Mouse (Mus musculus): ENCODE results near the gene Cfap298. TPM values are rescaled to one million over a fixed set of nuclear protein-coding genes. Genes with fewer than 3 reads are reported as not detected.

The Cfap298 gene
- polyA plus RNA-seq, 1 experiment = 17.7 TPM

- TF ChIP-seq POLR2A (IDR thresholded peaks at IDR 0.05; ENCODE audit: borderline replicate concordance, control insufficient read depth, low read depth, low read length) = no peak
- H3K4me1 ChIP-seq (ENCODE audit: control insufficient read depth, insufficient read depth, low read length) = no peaks in the 10 kb centered on the region
- 57% methylated on average over 5 of the region's 5 CpGs for WGBS
- H3K4me3 ChIP-seq (replicated peaks; ENCODE audit: control insufficient read depth, low read depth, low read length) = no peak overlapping the region
- no peak overlapping the region for H3K27ac ChIP-seq (ENCODE audit: control insufficient read depth, insufficient read depth, low read depth, low read length, poor library complexity)
These were observed 31.6 kb downstream of the Cfap298 start for GRCm38 (mm10) chr16:90903300-90903699.

DNA sequence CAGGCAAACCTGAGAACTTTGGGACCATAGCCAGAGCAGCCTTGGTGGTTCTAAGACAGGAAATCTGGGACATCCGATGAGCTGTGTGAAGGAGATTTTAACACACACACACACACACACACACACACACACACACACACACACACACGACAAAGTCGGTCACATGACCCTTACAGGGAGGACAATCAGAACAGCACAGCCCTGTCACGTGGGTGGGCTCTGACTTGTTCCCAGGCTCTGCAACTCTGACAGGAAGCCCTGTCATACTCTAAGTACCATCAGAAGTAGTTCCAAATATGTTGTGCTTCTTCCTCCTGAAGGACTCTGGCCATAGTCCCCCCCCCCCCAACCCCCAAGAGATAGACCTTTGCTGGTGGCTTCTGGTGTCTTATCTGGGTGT lies 33.5 kb downstream of the Cfap298 start:
- Histone ChIP-seq H3K27ac (ENCODE audit: control insufficient read depth, insufficient read depth, low read depth, low read length, poor library complexity) (no peak overlapping the region), H3K4me3 (replicated peaks; ENCODE audit: control insufficient read depth, low read depth, low read length) (no peak overlapping the region), H3K4me1 (ENCODE audit: control insufficient read depth, insufficient read depth, low read length) (no peaks in the 10 kb centered on the region)
- 34% methylated on average over 4 of the region's 4 CpGs for WGBS
- TF ChIP-seq POLR2A (IDR thresholded peaks at IDR 0.05; ENCODE audit: borderline replicate concordance, control insufficient read depth, low read depth, low read length) = no peak
- no peak for TF ChIP-seq CTCF (IDR thresholded peaks at IDR 0.05; ENCODE audit: control insufficient read depth, insufficient read depth, low read length)

GRCm38 (mm10) chr16:90899498-90899897 lies 35.4 kb downstream of the Cfap298 start:
- no peak for TF ChIP-seq POLR2A (IDR thresholded peaks at IDR 0.05; ENCODE audit: borderline replicate concordance, control insufficient read depth, low read depth, low read length)
- TF ChIP-seq CTCF (IDR thresholded peaks at IDR 0.05; ENCODE audit: control insufficient read depth, insufficient read depth, low read length) = no peak
- 76% methylated on average over 12 of the region's 12 CpGs for WGBS
- H3K4me1 ChIP-seq (ENCODE audit: control insufficient read depth, insufficient read depth, low read length) = no peaks in the 10 kb centered on the region
- H3K27ac ChIP-seq (ENCODE audit: control insufficient read depth, insufficient read depth, low read depth, low read length, poor library complexity) = no peak overlapping the region
- no peak overlapping the region for H3K4me3 ChIP-seq (replicated peaks; ENCODE audit: control insufficient read depth, low read depth, low read length)

GRCm38 (mm10) chr16:90897651-90898050 lies 37.3 kb downstream of the Cfap298 start:
- 85% methylated on average over 3 of the region's 3 CpGs for WGBS
- Histone ChIP-seq H3K4me3 (replicated peaks; ENCODE audit: control insufficient read depth, low read depth, low read length) (no peak overlapping the region), H3K4me1 (ENCODE audit: control insufficient read depth, insufficient read depth, low read length) (no peaks in the 10 kb centered on the region), H3K27ac (ENCODE audit: control insufficient read depth, insufficient read depth, low read depth, low read length, poor library complexity) (no peak overlapping the region)
- TF ChIP-seq CTCF (IDR thresholded peaks at IDR 0.05; ENCODE audit: control insufficient read depth, insufficient read depth, low read length) (no peak), POLR2A (IDR thresholded peaks at IDR 0.05; ENCODE audit: borderline replicate concordance, control insufficient read depth, low read depth, low read length) (no peak)

DNA sequence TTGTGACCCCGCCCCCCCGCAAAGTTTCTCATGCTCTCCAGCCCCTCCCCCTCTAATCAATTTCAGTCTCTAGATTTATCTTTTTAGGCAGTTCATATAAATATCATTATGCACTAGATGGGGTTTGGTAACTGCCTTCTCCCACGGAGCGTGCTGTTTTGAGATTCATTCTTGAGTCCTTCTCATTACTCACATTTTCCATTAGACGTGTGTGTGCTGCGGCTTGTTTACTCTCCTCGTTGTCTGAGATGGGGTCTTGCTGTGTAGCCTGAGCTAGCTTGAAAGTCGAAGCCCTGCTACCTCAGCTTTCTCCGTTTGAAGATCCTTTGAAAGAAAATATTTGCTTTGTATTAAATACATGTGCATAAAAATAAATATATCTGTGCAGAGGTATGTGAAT lies 41.1 kb downstream of the Cfap298 start:
- no peak overlapping the region for H3K4me3 ChIP-seq (replicated peaks; ENCODE audit: control insufficient read depth, low read depth, low read length)
- 70% methylated on average over 9 of the region's 9 CpGs for WGBS
- no peak overlapping the region for H3K27ac ChIP-seq (ENCODE audit: control insufficient read depth, insufficient read depth, low read depth, low read length, poor library complexity)
- TF ChIP-seq POLR2A (IDR thresholded peaks at IDR 0.05; ENCODE audit: borderline replicate concordance, control insufficient read depth, low read depth, low read length) (no peak), CTCF (IDR thresholded peaks at IDR 0.05; ENCODE audit: control insufficient read depth, insufficient read depth, low read length) (no peak)
- H3K4me1 ChIP-seq (ENCODE audit: control insufficient read depth, insufficient read depth, low read length) = no peaks in the 10 kb centered on the region

- TF ChIP-seq CTCF (IDR thresholded peaks at IDR 0.05; ENCODE audit: control insufficient read depth, insufficient read depth, low read length) = no peak
- no peak for TF ChIP-seq POLR2A (IDR thresholded peaks at IDR 0.05; ENCODE audit: borderline replicate concordance, control insufficient read depth, low read depth, low read length)
- 73% methylated on average over 7 of the region's 7 CpGs for WGBS
- Histone ChIP-seq H3K4me3 (replicated peaks; ENCODE audit: control insufficient read depth, low read depth, low read length) (no peak overlapping the region), H3K4me1 (ENCODE audit: control insufficient read depth, insufficient read depth, low read length) (no peaks in the 10 kb centered on the region), H3K27ac (ENCODE audit: control insufficient read depth, insufficient read depth, low read depth, low read length, poor library complexity) (no peak overlapping the region)
These were observed 41.9 kb downstream of the Cfap298 start for GRCm38 (mm10) chr16:90893019-90893418.

- TF ChIP-seq POLR2A (IDR thresholded peaks at IDR 0.05; ENCODE audit: borderline replicate concordance, control insufficient read depth, low read depth, low read length) (no peak), CTCF (IDR thresholded peaks at IDR 0.05; ENCODE audit: control insufficient read depth, insufficient read depth, low read length) (no peak)
- 14% methylated on average over 8 of the region's 8 CpGs for WGBS
These were observed 42.8 kb downstream of the Cfap298 start for GRCm38 (mm10) chr16:90892081-90892480.

DNA sequence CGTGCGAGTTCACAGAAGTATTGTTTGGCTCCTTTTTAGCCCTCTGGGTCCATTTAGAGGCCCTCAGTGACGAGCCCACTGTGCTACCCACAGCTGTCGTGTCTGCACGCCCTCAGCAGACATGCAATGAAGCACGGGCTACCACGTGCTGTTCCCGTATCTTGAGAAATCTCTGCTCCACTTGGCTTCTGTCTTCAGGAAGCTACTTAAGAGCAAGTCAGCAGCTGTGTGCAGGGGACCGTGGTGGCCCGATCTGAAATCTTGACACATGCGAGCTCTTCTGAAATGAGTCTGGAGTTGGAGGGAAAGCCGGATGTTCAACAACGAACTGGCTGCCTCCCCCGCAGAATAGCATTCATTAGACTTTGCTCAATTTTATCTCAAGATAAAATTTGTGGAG lies 43.3 kb downstream of the Cfap298 start:
- no peak for TF ChIP-seq POLR2A (IDR thresholded peaks at IDR 0.05; ENCODE audit: borderline replicate concordance, control insufficient read depth, low read depth, low read length)
- TF ChIP-seq CTCF (IDR thresholded peaks at IDR 0.05; ENCODE audit: control insufficient read depth, insufficient read depth, low read length) = no peak
- 60% methylated on average over 14 of the region's 14 CpGs for WGBS
- Histone ChIP-seq H3K27ac (ENCODE audit: control insufficient read depth, insufficient read depth, low read depth, low read length, poor library complexity) (no peak overlapping the region), H3K4me3 (replicated peaks; ENCODE audit: control insufficient read depth, low read depth, low read length) (no peak overlapping the region), H3K4me1 (ENCODE audit: control insufficient read depth, insufficient read depth, low read length) (no peaks in the 10 kb centered on the region)

More at GRCm38 (mm10) chr16:90892081-90892480, 42.8 kb downstream of the Cfap298 start:
- no peak overlapping the region for H3K27ac ChIP-seq (ENCODE audit: control insufficient read depth, insufficient read depth, low read depth, low read length, poor library complexity)
- H3K4me3 ChIP-seq (replicated peaks; ENCODE audit: control insufficient read depth, low read depth, low read length) = no peak overlapping the region
- no peaks in the 10 kb centered on the region for H3K4me1 ChIP-seq (ENCODE audit: control insufficient read depth, insufficient read depth, low read length)

DNA sequence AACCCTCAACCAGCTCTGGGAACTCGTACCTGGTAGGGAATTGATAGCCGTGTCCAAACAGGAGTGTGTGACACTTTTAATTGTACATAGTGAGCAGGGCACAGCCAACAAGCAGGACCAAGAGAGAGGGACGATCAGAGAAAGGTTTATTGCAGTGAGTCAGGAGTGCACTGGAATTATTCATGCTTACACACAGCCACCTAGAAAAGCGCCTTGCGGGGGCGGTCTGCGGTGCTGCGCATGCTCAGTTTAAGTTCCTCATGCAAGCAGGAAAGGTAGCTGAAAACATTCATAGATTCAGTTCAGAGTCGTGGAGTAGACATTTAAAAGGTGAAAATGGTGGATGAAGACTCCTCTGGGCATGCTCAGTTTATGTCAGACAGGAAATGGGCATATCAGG lies 44.2 kb downstream of the Cfap298 start:
- Histone ChIP-seq H3K4me1 (ENCODE audit: control insufficient read depth, insufficient read depth, low read length) (no peaks in the 10 kb centered on the region), H3K4me3 (replicated peaks; ENCODE audit: control insufficient read depth, low read depth, low read length) (no peak overlapping the region), H3K27ac (ENCODE audit: control insufficient read depth, insufficient read depth, low read depth, low read length, poor library complexity) (no peak overlapping the region)
- TF ChIP-seq POLR2A (IDR thresholded peaks at IDR 0.05; ENCODE audit: borderline replicate concordance, control insufficient read depth, low read depth, low read length) = no peak
- no peak for TF ChIP-seq CTCF (IDR thresholded peaks at IDR 0.05; ENCODE audit: control insufficient read depth, insufficient read depth, low read length)
- WGBS = 74% methylated on average over 9 of the region's 9 CpGs

Measured in bone marrow, adult 2 months (tissue).